Mouse (Mus musculus): ENCODE results near the gene Glp2r. TPM values are rescaled to one million over a fixed set of nuclear protein-coding genes. Genes with fewer than 3 reads are reported as not detected.

The Glp2r gene
- total RNA-seq, 1 experiment from 2014 or later: not detected

DNA sequence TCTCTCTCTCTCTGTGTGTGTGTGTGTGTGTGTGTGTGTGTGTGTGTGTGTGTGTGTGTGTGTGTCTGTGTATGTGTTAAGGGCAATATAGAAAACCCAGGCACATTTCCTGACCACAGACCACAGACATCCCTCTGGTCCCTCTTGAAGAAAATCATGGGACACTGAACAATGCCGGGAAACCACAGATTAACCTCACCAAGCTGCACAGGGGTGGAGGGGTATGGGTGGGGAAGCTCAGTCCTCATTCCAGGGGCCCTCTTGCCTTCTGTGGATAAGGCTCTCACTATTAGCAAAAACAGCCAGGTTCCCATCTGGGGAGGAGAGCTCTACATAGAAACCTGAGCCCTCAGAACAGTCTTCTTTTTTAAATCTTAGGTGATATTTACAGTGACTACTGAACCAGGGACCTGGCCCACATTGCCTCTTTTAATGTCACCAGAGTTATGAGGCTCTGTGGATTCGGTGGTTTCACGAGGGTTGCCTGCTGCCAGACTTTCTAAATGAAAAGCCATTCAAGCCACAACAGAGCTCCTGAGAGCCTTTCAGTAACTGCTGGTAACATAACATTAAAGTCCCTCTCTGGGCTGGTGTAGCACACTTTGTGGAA lies 137.2 kb downstream of the Glp2r start:
- DNase-seq: no peak

DNA sequence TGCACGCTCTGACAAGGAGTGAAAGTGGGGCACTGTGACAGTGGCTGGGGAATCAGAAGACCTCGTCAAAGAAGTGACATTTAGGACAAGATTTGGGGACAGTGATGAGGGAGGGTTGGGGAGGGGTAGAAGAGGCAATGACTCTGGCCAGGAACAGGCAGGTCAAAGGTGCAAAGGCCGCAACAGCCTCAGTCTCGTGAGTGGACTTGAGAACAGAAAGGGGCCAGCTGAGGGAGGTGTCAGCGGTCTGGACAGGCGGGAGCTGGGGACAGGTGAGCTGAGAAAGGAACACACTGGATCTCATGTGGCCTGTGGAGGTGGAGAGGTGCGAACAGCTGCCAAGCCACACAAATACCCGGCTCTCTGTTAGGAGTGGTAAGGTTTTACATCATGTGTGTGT lies 138.0 kb downstream of the Glp2r start:
- no peak for DNase-seq

DNA sequence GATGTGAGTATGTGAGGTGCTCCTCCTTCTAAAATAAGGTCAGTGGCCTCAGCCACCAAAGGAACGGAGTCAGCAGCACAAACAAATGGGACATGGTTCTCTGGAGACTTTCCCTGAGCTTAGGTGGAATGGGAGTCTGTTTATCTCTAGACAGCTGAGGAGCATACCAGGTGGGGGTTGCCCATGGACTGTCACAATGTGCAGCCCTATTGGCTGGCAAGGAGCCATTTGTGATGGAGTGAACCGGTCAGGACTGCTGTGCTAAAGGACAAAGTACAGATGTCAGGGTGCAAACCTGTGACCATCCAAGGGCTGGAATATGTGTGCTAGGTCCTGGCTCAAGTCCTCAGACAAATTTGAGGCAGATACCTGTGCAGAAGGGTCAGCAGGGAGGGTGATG lies 142.4 kb downstream of the Glp2r start:
- no peak for DNase-seq

DNA sequence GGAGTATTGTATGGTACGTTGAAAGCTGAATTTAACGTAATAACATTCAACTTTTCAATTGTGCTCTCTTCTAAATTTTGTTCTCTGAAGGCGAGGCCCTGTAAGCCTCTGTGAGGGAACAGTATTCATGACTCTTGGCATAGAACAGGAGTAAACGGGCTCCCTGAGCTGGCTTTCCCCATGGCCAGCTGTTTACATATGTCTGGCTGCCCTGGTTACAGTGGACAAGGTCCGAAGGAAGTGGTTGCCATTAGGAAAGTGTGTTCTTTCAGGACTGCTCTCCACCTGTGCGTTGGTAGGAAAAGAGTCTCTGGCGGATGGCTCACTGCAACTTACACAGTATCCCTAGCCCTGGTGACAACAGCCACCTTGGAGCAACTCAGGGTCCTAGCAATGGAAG lies 143.8 kb downstream of the Glp2r start:
- no peak for DNase-seq

DNA sequence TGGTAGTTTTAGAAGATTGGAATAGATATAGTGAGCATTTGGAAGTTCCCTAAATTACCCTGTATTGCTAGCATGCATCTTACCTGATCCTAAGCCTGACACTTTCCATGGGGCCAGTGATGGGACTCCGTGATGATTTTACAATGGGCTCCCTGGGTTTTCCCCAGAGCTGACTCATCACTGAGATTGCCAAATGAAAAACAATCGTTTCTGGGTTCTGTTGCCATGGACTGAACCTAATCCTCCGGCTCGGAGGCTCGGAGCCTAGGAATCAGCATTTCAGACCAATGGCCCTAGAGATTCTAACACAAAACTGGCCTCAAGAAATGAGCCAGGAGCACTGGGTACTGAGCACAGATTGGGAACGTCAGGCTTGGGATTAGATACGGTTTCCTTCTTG lies 148.6 kb downstream of the Glp2r start:
- DNase-seq: no peak

DNA sequence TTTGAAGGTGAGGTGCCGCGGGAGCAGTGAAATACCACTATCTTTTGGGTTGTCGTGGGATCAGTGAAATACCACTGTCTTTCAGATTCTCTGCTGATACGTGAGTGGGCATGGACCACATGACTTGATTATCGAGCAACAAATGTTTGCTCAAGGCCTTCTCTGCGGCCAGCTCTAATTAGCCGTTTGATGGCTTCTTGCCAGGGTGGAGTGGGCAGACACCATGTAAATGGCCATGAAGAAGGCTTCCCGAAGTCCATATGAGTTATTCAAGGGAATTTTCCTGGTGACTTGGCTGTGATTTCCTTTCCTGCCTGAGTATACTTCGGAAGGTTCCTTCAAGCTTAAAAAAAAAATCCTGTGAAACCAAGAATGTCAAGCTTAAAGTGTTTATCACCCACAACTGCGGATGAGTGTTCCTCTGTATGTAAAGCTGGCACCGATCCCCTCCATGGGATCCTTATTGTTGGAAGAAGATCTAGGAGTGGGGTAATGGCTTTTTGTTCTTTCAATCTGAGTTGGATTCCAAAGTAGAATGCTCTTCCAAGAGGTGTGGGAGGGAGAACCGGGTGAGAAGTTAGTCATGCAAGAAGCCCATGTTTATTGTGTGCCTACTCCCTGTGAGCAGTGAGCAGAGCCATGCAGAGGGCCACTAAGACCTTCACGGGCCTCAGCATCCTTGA lies 154.3 kb downstream of the Glp2r start:
- no peak for DNase-seq

DNA sequence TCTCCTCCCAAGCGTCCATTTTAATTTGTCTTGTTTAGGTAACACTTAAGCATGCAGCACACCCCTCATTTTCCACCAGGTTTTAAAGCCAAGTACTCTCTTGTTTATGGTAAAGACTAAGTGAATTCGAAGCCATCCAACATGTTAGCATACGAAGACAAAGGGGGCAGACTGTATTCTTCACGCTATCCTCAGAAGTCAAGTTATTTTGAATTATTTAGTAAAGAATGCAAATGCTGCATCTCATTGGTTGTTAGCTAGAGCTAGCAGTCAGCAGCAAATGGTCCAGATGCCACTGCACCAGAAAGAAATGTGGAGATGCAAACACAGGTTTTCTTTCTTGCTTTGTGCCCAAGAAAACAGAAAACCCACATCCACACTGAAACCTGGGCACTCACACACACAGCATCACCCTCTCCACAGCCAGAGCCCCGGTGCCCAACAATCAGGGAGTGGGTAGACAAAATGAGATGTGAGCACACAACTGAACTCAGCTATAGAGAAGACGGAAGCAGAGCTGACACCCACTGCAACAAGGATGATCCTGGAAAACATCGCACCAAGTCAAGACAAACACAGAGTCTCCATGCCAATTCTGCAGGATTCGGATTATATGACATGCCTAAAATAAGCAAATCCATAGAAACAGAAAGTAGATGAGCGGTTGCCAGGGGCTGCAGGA lies 158.7 kb downstream of the Glp2r start:
- no peak for DNase-seq

Other genes with a start within 250 kb of the Glp2r start
- not detected in 2 replicates for gene Rcvrn, start 75.8 kb downstream of the Glp2r start, total RNA-seq (2021)
- not detected in 2 replicates for gene Gsg1l2, start 3.5 kb upstream of the Glp2r start, total RNA-seq (2021)
- gene Dhrs7c, start 27.0 kb upstream of the Glp2r start, total RNA-seq (2021): not detected in 2 replicates
- 2.0 and 2.1 TPM in 2 replicates for gene Usp43, start 151.0 kb upstream of the Glp2r start, total RNA-seq (2021)
- not detected in 2 replicates for gene Cfap52, start 194.5 kb upstream of the Glp2r start, total RNA-seq (2021)
- gene Stx8, start 195.0 kb upstream of the Glp2r start, total RNA-seq (2021): 28.5 and 35.5 TPM in 2 replicates